Mouse (Mus musculus) hindbrain, embryonic 16.5 days (tissue): ENCODE measurements around the gene Olfr1328. TPM values are rescaled to one million over a fixed set of nuclear protein-coding genes. Genes with fewer than 3 reads are reported as not detected.

Source experiments
- ATAC-seq: fragments of 200-750 bp; cut with Nextera tagmentation; 2 replicates; pipeline ENCODE4 v1.8.0; 2017; ENCODE audit warnings: moderate TSS enrichment, moderate library complexity
- H3K27ac ChIP-seq: fragments of 300-500 bp; sonication (generic); 2 replicates; pipeline ENCODE4 v1.5.1; 2014; ENCODE audit warnings: low read depth, mild to moderate bottlenecking, control low read depth, low read length, moderate library complexity
- H3K27me3 ChIP-seq: fragments of 300-500 bp; sonication (generic); replicated peaks from 2 replicates; pipeline ENCODE4 v1.6.1; 2014; ENCODE audit warnings: low read length; ENCODE audit not compliant: control insufficient read depth, insufficient read depth
- H3K36me3 ChIP-seq: fragments of 300-500 bp; sonication (generic); 2 replicates; pipeline ENCODE4 v1.6.1; 2014; ENCODE audit warnings: mild to moderate bottlenecking, low read length, moderate library complexity, mixed read lengths; ENCODE audit not compliant: control insufficient read depth, insufficient read depth
- H3K4me1 ChIP-seq: fragments of 300-500 bp; sonication (generic); 2 replicates; pipeline ENCODE4 v1.6.1; 2014; ENCODE audit warnings: low read depth, low read length; ENCODE audit not compliant: control insufficient read depth, insufficient read depth
- H3K4me2 ChIP-seq: fragments of 300-500 bp; sonication (generic); 2 replicates; pipeline ENCODE4 v1.6.1; 2014; ENCODE audit warnings: mild to moderate bottlenecking, low read length, control low read depth, moderate library complexity
- H3K4me3 ChIP-seq: fragments of 300-500 bp; sonication (generic); 2 replicates; pipeline ENCODE4 v1.5.1; 2014; ENCODE audit warnings: mild to moderate bottlenecking, low read length, control low read depth, moderate library complexity
- H3K9ac ChIP-seq: fragments of 300-500 bp; sonication (generic); 2 replicates; pipeline ENCODE4 v1.6.1; 2014; ENCODE audit warnings: low read depth, mild to moderate bottlenecking, control low read depth, low read length, moderate library complexity
- H3K9me3 ChIP-seq: fragments of 300-500 bp; sonication (generic); 2 replicates; pipeline ENCODE4 v1.6.1; 2014; ENCODE audit warnings: mild to moderate bottlenecking, low read length, moderate library complexity; ENCODE audit not compliant: control insufficient read depth
- WGBS: fragments of 180-500 bp; shearing (Covaris S2); extraction: QIAGEN DNeasy Blood & Tissue Kit; methylation state at CpG from one replicate; pipeline ENCODE4 v1.1.7; 2014; 5-methylcytosine and 5-hydroxymethylcytosine counted together
- polyA plus RNA-seq: library from polyadenylated mRNA; unstranded; fragments of >200 nt; fragmentation: Nextera tagmentation; extraction: Ambion mirVana; gene quantifications from 2 replicates; pipeline ENCODE4 v1.2.1, GENCODE M21; 2015

The Olfr1328 gene
- polyA plus RNA-seq, 1 experiment from 2014 or later = not detected

DNA sequence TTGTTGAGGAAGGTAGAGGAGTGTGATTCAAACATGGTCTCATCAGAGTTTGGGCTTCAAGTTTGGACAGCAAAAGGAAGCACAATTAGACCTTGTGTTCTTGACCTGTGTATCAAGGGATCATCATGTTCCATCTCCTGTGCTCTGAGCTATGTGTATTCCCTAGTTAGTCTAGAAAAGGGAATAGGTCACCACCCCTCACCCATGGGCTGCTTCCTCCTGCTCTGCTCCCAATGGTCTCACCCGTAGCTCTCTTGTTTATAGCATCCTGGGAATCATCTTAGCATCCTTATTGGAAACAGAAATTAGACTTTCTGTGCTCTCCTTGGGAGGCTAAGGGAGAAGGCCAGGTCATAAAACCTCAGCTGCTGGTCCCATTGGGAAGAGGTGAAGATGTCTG, 50.1 kb downstream of the Olfr1328 start, which contains the start of gene Olfr1330:
Gene Olfr1330 (plus strand): TSS at position 301 of the 400 bp plus-strand sequence.
- Histone ChIP-seq H3K36me3 (no peaks in the 10 kb centered on the region), H3K27me3 (no peaks in the 10 kb centered on the region), H3K4me1 (no peaks in the 10 kb centered on the region), H3K27ac (no peak within 1 kb of the TSS), H3K4me3 (no peak within 1 kb of the TSS), H3K9ac (no peak within 1 kb of the TSS), H3K9me3 (no peaks in the 10 kb centered on the region), H3K4me2 (no peak within 1 kb of the TSS)
- no peak for ATAC-seq
- WGBS = 89% methylated on average over 1 of the region's 1 CpGs

Other genes with a start within 250 kb of the Olfr1328 start
- not detected in 2 replicates for gene Olfr1342, start 245.9 kb downstream of the Olfr1328 start, polyA plus RNA-seq
- not detected in 2 replicates for gene Olfr1341, start 235.1 kb downstream of the Olfr1328 start, polyA plus RNA-seq
- gene Olfr1340, start 218.5 kb downstream of the Olfr1328 start, polyA plus RNA-seq = not detected in 2 replicates
- not detected in 2 replicates for gene Olfr1339, start 206.4 kb downstream of the Olfr1328 start, polyA plus RNA-seq
- not detected in 2 replicates for gene Olfr1338, start 179.9 kb downstream of the Olfr1328 start, polyA plus RNA-seq
- gene Olfr1337, start 156.0 kb downstream of the Olfr1328 start, polyA plus RNA-seq = not detected in 2 replicates
- gene Olfr1335, start 128.7 kb downstream of the Olfr1328 start, polyA plus RNA-seq = not detected in 2 replicates
- gene Olfr1333, start 102.3 kb downstream of the Olfr1328 start, polyA plus RNA-seq = not detected in 2 replicates
- not detected in 2 replicates for gene Olfr1331, start 74.0 kb downstream of the Olfr1328 start, polyA plus RNA-seq
- not detected in 2 replicates for gene Olfr1330, start 50.0 kb downstream of the Olfr1328 start, polyA plus RNA-seq
- gene Olfr1329, start 21.1 kb downstream of the Olfr1328 start, polyA plus RNA-seq = not detected in 2 replicates
- 0.06 and 0.09 TPM in 2 replicates for gene Lao1, start 23.0 kb upstream of the Olfr1328 start, polyA plus RNA-seq
- 100 and 106 TPM in 2 replicates for gene Slc2a1, start 170.1 kb upstream of the Olfr1328 start, polyA plus RNA-seq
- 2.9 and 5.6 TPM in 2 replicates for gene Zfp691, start 235.6 kb upstream of the Olfr1328 start, polyA plus RNA-seq